Mouse (Mus musculus): Measurements from ENCODE around the gene Eapp. TPM values are rescaled to one million over a fixed set of nuclear protein-coding genes. Genes with fewer than 3 reads are reported as not detected.

The Eapp gene
- 10 to 100 TPM; 29.8 to 32.2 TPM for total RNA-seq (2023)

GRCm38 (mm10) chr12:54695511-54696241, at the start of gene Eapp:
TSS of gene Eapp (minus strand) at chr12:54695897.

GRCm38 (mm10) chr12:54656396-54657171, 39.1 kb downstream of the Eapp start, which contains the start of gene Sptssa:
TSS of gene Sptssa (minus strand) at chr12:54656573.

Other genes starting within 250 kb of the Eapp start
- gene Sptssa, start 39.3 kb downstream of the Eapp start, total RNA-seq (2023), result 10 to 100 TPM; 28.2 to 35.9 TPM
- gene Snx6, start 99.8 kb upstream of the Eapp start, total RNA-seq (2023), result 10 to 100 TPM; 57.5 to 67.7 TPM
- gene Cfl2, start 167.0 kb upstream of the Eapp start, total RNA-seq (2023), result 10 to 100 TPM; 19.7 to 27.1 TPM

All from neutrophil, adult 59 days (primary cell).